Mouse (Mus musculus) liver, embryonic 15.5 days (tissue): ENCODE data around the gene Slc7a7. TPM values are rescaled to one million over a fixed set of nuclear protein-coding genes. Genes with fewer than 3 reads are reported as not detected.

ENCODE experiments used
- ATAC-seq: fragments of 200-750 bp; cut with Nextera tagmentation; 2 replicates; pipeline ENCODE4 v1.8.0; 2017; ENCODE audit warnings: moderate number of reproducible peaks, mild to moderate bottlenecking, moderate library complexity; ENCODE audit not compliant: insufficient read depth
- H3K27ac ChIP-seq: fragments of 300-500 bp; sonication (generic); replicated peaks from 2 replicates; pipeline ENCODE4 v1.5.1; 2015; ENCODE audit warnings: mild to moderate bottlenecking, inconsistent platforms
- H3K27me3 ChIP-seq: fragments of 300-500 bp; sonication (generic); 2 replicates; pipeline ENCODE4 v1.6.1; 2015; ENCODE audit warnings: mild to moderate bottlenecking, inconsistent platforms
- H3K36me3 ChIP-seq: fragments of 300-500 bp; sonication (generic); replicated peaks from 2 replicates; pipeline ENCODE4 v1.6.1; 2015; ENCODE audit warnings: moderate library complexity, mild to moderate bottlenecking, inconsistent platforms
- H3K4me1 ChIP-seq: fragments of 300-500 bp; sonication (generic); replicated peaks from 2 replicates; pipeline ENCODE4 v1.6.1; 2015; ENCODE audit warnings: inconsistent platforms
- H3K4me2 ChIP-seq: fragments of 300-500 bp; sonication (generic); 2 replicates; pipeline ENCODE4 v1.6.1; 2015; ENCODE audit warnings: moderate library complexity, mild to moderate bottlenecking, inconsistent platforms
- H3K4me3 ChIP-seq: fragments of 300-500 bp; sonication (generic); replicated peaks from 2 replicates; pipeline ENCODE4 v1.5.1; 2015; ENCODE audit warnings: mild to moderate bottlenecking, inconsistent platforms
- H3K9ac ChIP-seq: fragments of 300-500 bp; sonication (generic); 2 replicates; pipeline ENCODE4 v1.6.1; 2015; ENCODE audit warnings: moderate library complexity, mild to moderate bottlenecking, inconsistent platforms
- H3K9me3 ChIP-seq: fragments of 300-500 bp; sonication (generic); replicated peaks from 2 replicates; pipeline ENCODE4 v1.6.1; 2016; ENCODE audit warnings: inconsistent platforms
- WGBS: fragments of 180-500 bp; shearing (Covaris S2); methylation state at CpG from one replicate; pipeline ENCODE4 v1.1.7; 2015; ENCODE audit warnings: mixed read lengths; ENCODE audit not compliant: insufficient replicate concordance; 5-methylcytosine and 5-hydroxymethylcytosine counted together
- polyA plus RNA-seq: library from polyadenylated mRNA; unstranded; fragments of >200 nt; fragmentation: Nextera tagmentation; extraction: Ambion mirVana; gene quantifications from 2 replicates; pipeline ENCODE4 v1.2.1, GENCODE M21; 2015

Gene Slc7a7
- polyA plus RNA-seq, 1 experiment from 2014 or later = 10.5 TPM

- H3K36me3 ChIP-seq = peaks cover 48% of the 10 kb centered on the region
- no peak overlapping the region for H3K4me3 ChIP-seq
- H3K9me3 ChIP-seq = no peaks in the 10 kb centered on the region
- H3K9ac ChIP-seq = no peak overlapping the region
- H3K27me3 ChIP-seq = no peaks in the 10 kb centered on the region
- no peak overlapping the region for H3K4me2 ChIP-seq
- WGBS = 80% methylated on average over 9 of the region's 9 CpGs
- no peaks in the 10 kb centered on the region for H3K4me1 ChIP-seq
- no peak overlapping the region for H3K27ac ChIP-seq
- no peak for ATAC-seq
Measured at GRCm38 (mm10) chr14:54372923-54373322, 44.7 kb downstream of the Slc7a7 start.

GRCm38 (mm10) chr14:54371460-54371859 is 46.1 kb downstream of the Slc7a7 start:
- no peaks in the 10 kb centered on the region for H3K27me3 ChIP-seq
- H3K9me3 ChIP-seq = no peaks in the 10 kb centered on the region
- no peak overlapping the region for H3K27ac ChIP-seq
- H3K4me1 ChIP-seq = no peaks in the 10 kb centered on the region
- no peak overlapping the region for H3K9ac ChIP-seq
- peaks cover 62% of the 10 kb centered on the region for H3K36me3 ChIP-seq
- ATAC-seq = no peak
- no peak overlapping the region for H3K4me2 ChIP-seq
- 88% methylated on average over 10 of the region's 10 CpGs for WGBS
- H3K4me3 ChIP-seq = no peak overlapping the region

- Histone ChIP-seq H3K4me3 (no peak overlapping the region), H3K36me3 (peaks cover 68% of the 10 kb centered on the region), H3K9ac (no peak overlapping the region), H3K4me1 (no peaks in the 10 kb centered on the region), H3K4me2 (no peak overlapping the region), H3K9me3 (no peaks in the 10 kb centered on the region), H3K27ac (no peak overlapping the region), H3K27me3 (no peaks in the 10 kb centered on the region)
- 81% methylated on average over 6 of the region's 6 CpGs for WGBS
- no peak for ATAC-seq
Measured at GRCm38 (mm10) chr14:54370595-54370994, 47.0 kb downstream of the Slc7a7 start.

GRCm38 (mm10) chr14:54369372-54369771 is 48.2 kb downstream of the Slc7a7 start:
- H3K36me3 ChIP-seq = peaks cover 78% of the 10 kb centered on the region
- no peaks in the 10 kb centered on the region for H3K27me3 ChIP-seq
- H3K9ac ChIP-seq = no peak overlapping the region
- H3K9me3 ChIP-seq = no peaks in the 10 kb centered on the region
- H3K27ac ChIP-seq = no peak overlapping the region
- 80% methylated on average over 3 of the region's 3 CpGs for WGBS
- no peak for ATAC-seq
- no peak overlapping the region for H3K4me2 ChIP-seq
- H3K4me3 ChIP-seq = no peak overlapping the region
- no peaks in the 10 kb centered on the region for H3K4me1 ChIP-seq

GRCm38 (mm10) chr14:54367429-54368060 is 50.0 kb downstream of the Slc7a7 start:
- Histone ChIP-seq H3K27me3 (no peaks in the 10 kb centered on the region), H3K4me3 (no peak overlapping the region), H3K27ac (no peak overlapping the region), H3K9ac (no peak overlapping the region), H3K36me3 (peaks cover 87% of the 10 kb centered on the region), H3K9me3 (no peaks in the 10 kb centered on the region), H3K4me2 (no peak overlapping the region), H3K4me1 (peaks cover 7% of the 10 kb centered on the region; the same call in 1 of the 2 replicates)
- WGBS = 85% methylated on average over 18 of the region's 18 CpGs
- ATAC-seq = no peak

GRCm38 (mm10) chr14:54366581-54366980 is 51.0 kb downstream of the Slc7a7 start:
- no peak for ATAC-seq
- H3K4me2 ChIP-seq = no peak overlapping the region
- H3K4me3 ChIP-seq = no peak overlapping the region
- 86% methylated on average over 10 of the region's 10 CpGs for WGBS
- no peak overlapping the region for H3K27ac ChIP-seq
- no peak overlapping the region for H3K9ac ChIP-seq
- peaks cover 79% of the 10 kb centered on the region for H3K36me3 ChIP-seq
- H3K27me3 ChIP-seq = no peaks in the 10 kb centered on the region
- H3K4me1 ChIP-seq = peaks cover 16% of the 10 kb centered on the region
- no peaks in the 10 kb centered on the region for H3K9me3 ChIP-seq

GRCm38 (mm10) chr14:54365026-54365645 is 52.4 kb downstream of the Slc7a7 start:
- ATAC-seq = no peak
- Histone ChIP-seq H3K9me3 (no peaks in the 10 kb centered on the region), H3K27me3 (no peaks in the 10 kb centered on the region), H3K27ac (no peak overlapping the region), H3K4me2 (no peak overlapping the region), H3K4me1 (peaks cover 22% of the 10 kb centered on the region), H3K9ac (no peak overlapping the region), H3K4me3 (no peak overlapping the region), H3K36me3 (peaks cover 68% of the 10 kb centered on the region)
- WGBS = 74% methylated on average over 5 of the region's 5 CpGs

GRCm38 (mm10) chr14:54363156-54363555 is 54.4 kb downstream of the Slc7a7 start:
- no peak overlapping the region for H3K27ac ChIP-seq
- 84% methylated on average over 8 of the region's 8 CpGs for WGBS
- H3K9me3 ChIP-seq = no peaks in the 10 kb centered on the region
- H3K27me3 ChIP-seq = no peaks in the 10 kb centered on the region
- H3K36me3 ChIP-seq = peaks cover 48% of the 10 kb centered on the region
- ATAC-seq = no peak
- H3K4me3 ChIP-seq = no peak overlapping the region
- H3K4me2 ChIP-seq = no peak overlapping the region
- peaks cover 23% of the 10 kb centered on the region for H3K4me1 ChIP-seq
- H3K9ac ChIP-seq = no peak overlapping the region

GRCm38 (mm10) chr14:54360577-54361340 is 56.8 kb downstream of the Slc7a7 start, which contains the start of gene Oxa1l:
Oxa1l (plus strand) TSS chr14:54360834.
- H3K4me1 ChIP-seq = peaks cover 23% of the 10 kb centered on the region
- under 1% methylated on average over 48 of the region's 48 CpGs for WGBS
- no peaks in the 10 kb centered on the region for H3K27me3 ChIP-seq
- ATAC-seq = peak; percentile 83
- H3K9ac ChIP-seq = peak within 1 kb of the TSS; percentile 91
- peak within 1 kb of the TSS; percentile 95 for H3K4me3 ChIP-seq
- H3K27ac ChIP-seq = peak within 1 kb of the TSS; percentile 73
- H3K4me2 ChIP-seq = peak within 1 kb of the TSS; percentile 86
- peaks cover 27% of the 10 kb centered on the region for H3K36me3 ChIP-seq
- H3K9me3 ChIP-seq = no peaks in the 10 kb centered on the region

- no peak overlapping the region for H3K9ac ChIP-seq
- no peak overlapping the region for H3K27ac ChIP-seq
- no peaks in the 10 kb centered on the region for H3K4me1 ChIP-seq
- H3K4me2 ChIP-seq = no peak overlapping the region
- no peaks in the 10 kb centered on the region for H3K9me3 ChIP-seq
- no peaks in the 10 kb centered on the region for H3K27me3 ChIP-seq
- H3K36me3 ChIP-seq = no peaks in the 10 kb centered on the region
- no peak for ATAC-seq
- 21% methylated on average over 1 of the region's 1 CpGs for WGBS
- H3K4me3 ChIP-seq = no peak overlapping the region
Measured at GRCm38 (mm10) chr14:54354406-54354805, 63.2 kb downstream of the Slc7a7 start.

GRCm38 (mm10) chr14:54352314-54352713 is 65.3 kb downstream of the Slc7a7 start:
- Histone ChIP-seq H3K27ac (no peak overlapping the region), H3K4me2 (no peak overlapping the region), H3K9me3 (no peaks in the 10 kb centered on the region), H3K4me3 (no peak overlapping the region), H3K9ac (no peak overlapping the region), H3K36me3 (no peaks in the 10 kb centered on the region), H3K27me3 (no peaks in the 10 kb centered on the region), H3K4me1 (no peaks in the 10 kb centered on the region)
- WGBS = 73% methylated on average over 8 of the region's 8 CpGs
- no peak for ATAC-seq
